Mouse (Mus musculus) testis, adult 2 months (tissue): Measurements from ENCODE around the gene Bri3.

Experiments used
- CTCF ChIP-seq: fragments of 200-500 bp; IDR thresholded peaks from 2 replicates; pipeline ENCODE4 v1.5.1; 2012; ENCODE audit warnings: low read depth, mild to moderate bottlenecking, inconsistent platforms, low read length, moderate library complexity; ENCODE audit not compliant: control insufficient read depth, insufficient read depth, insufficient replicate concordance
- POLR2A ChIP-seq: fragments of 200-500 bp; IDR thresholded peaks from 2 replicates; pipeline ENCODE4 v1.6.1; 2012; ENCODE audit warnings: low read depth, mild to moderate bottlenecking, inconsistent platforms, low read length, moderate library complexity; ENCODE audit not compliant: control insufficient read depth

DNA sequence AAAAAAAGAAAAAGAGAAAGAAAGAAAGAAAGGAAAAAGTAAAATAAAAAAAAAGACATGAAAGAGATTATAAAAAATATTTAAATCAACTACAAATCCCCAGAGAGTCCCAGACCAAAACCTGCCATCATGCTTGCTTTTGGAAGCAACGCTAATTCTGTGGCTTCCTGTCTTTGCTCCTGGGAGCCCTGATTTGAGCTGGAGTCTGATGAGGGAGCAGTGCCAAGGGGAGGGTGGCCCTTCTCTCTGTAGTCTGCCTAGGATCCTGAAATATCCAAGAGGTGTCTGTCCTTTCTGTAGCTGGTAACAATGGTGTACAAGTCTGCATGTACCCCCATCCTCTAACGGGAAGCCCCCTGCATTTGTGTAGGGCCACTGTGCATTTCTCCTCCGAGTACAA lies 26.9 kb downstream of the Bri3 start:
- TF ChIP-seq CTCF = no peak
- TF ChIP-seq POLR2A = no peak
